Mouse (Mus musculus) megakaryocyte, embryonic 14.5 days (primary cell): ENCODE data around the gene Nup210. TPM values are rescaled to one million over a fixed set of nuclear protein-coding genes. Genes with fewer than 3 reads are reported as not detected.
"Not testable (repeated sequence)": the region's sequence is repeated elsewhere in the genome, so short reads cannot be mapped to it uniquely, and the experiment has no call there.

Experiments used
- H3K27me3 ChIP-seq: replicated peaks from 2 replicates; pipeline ENCODE3; 2012; ENCODE audit warnings: inconsistent platforms
- H3K36me3 ChIP-seq: replicated peaks from 2 replicates; pipeline ENCODE3; 2012; ENCODE audit warnings: low read length, inconsistent platforms, mixed read lengths
- H3K4me1 ChIP-seq: 2 replicates; pipeline ENCODE4 v1.6.1; 2012; ENCODE audit warnings: inconsistent platforms
- H3K4me3 ChIP-seq: replicated peaks from 2 replicates; pipeline ENCODE3; 2012; ENCODE audit warnings: moderate library complexity, mild to moderate bottlenecking, inconsistent platforms
- H3K9me3 ChIP-seq: 2 replicates; pipeline ENCODE4 v1.6.1; 2012; ENCODE audit warnings: inconsistent platforms
- FLI1 ChIP-seq: IDR thresholded peaks from 2 replicates; pipeline ENCODE4 v1.6.1; 2012; ENCODE audit warnings: low read length, inconsistent platforms, mixed read lengths
- GATA1 ChIP-seq: IDR thresholded peaks from 3 replicates; pipeline ENCODE4 v1.6.1; 2012; ENCODE audit warnings: mixed read lengths, low read length, inconsistent platforms, borderline replicate concordance
- polyA plus RNA-seq: library from polyadenylated mRNA; stranded (reverse); fragments of >175 nt; gene quantifications from 2 replicates; pipeline ENCODE4 v1.2.3, GENCODE M21; 2012; ENCODE audit warnings: low replicate concordance; ENCODE audit not compliant: insufficient read depth

Gene Nup210
- polyA plus RNA-seq, 1 experiment: 30.7 TPM

DNA sequence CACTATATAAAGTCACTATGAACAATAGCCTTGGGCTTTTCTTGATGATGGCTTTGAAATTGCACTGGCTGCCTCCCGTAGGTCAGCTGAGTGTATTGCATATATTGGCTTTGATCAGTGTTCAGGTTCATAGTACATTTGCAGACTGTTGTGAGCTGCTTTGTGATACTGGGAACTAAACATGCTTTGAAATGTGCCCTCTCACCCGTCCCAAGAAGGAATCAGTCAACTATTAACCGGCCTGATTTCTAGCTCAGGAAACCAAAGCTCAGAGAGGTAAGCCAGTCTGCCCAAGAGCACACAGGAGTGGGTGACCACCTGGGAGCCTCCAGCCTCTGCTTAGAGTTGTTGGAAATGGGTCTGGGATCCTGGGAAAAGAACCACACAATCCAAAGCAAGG is 28.4 kb upstream of the Nup210 start:
- peaks cover 59% of the 10 kb centered on the region for H3K27me3 ChIP-seq
- no peaks in the 10 kb centered on the region for H3K36me3 ChIP-seq
- TF ChIP-seq GATA1 (no peak), FLI1 (no peak)
- 0 out of 2 replicates have a peak, but pooled peaks cover 4% of the 10 kb centered on the region for H3K9me3 ChIP-seq
- H3K4me3 ChIP-seq: no peak overlapping the region
- no peaks in the 10 kb centered on the region for H3K4me1 ChIP-seq

- TF ChIP-seq GATA1 (no peak), FLI1 (no peak)
- no peaks in the 10 kb centered on the region for H3K9me3 ChIP-seq
- H3K4me3 ChIP-seq: no peak overlapping the region
- H3K27me3 ChIP-seq: peaks cover 54% of the 10 kb centered on the region
- peaks cover 5% of the 10 kb centered on the region for H3K4me1 ChIP-seq
- no peaks in the 10 kb centered on the region for H3K36me3 ChIP-seq
Measured at GRCm38 (mm10) chr6:91139846-91140245, 23.2 kb upstream of the Nup210 start.

GRCm38 (mm10) chr6:91137343-91137956 is 20.8 kb upstream of the Nup210 start:
- Histone ChIP-seq H3K9me3 (no peaks in the 10 kb centered on the region), H3K36me3 (no peaks in the 10 kb centered on the region), H3K4me1 (peaks cover 5% of the 10 kb centered on the region), H3K27me3 (peaks cover 44% of the 10 kb centered on the region), H3K4me3 (no peak overlapping the region)
- no peak for TF ChIP-seq FLI1
- TF ChIP-seq GATA1: no peak

GRCm38 (mm10) chr6:91130856-91131255 is 14.2 kb upstream of the Nup210 start:
- no peaks in the 10 kb centered on the region for H3K36me3 ChIP-seq
- no peak overlapping the region for H3K4me3 ChIP-seq
- TF ChIP-seq GATA1 (no peak), FLI1 (no peak)
- peaks cover 52% of the 10 kb centered on the region for H3K27me3 ChIP-seq
- H3K9me3 ChIP-seq: peaks cover 4% of the 10 kb centered on the region
- peaks cover 14% of the 10 kb centered on the region for H3K4me1 ChIP-seq

- Histone ChIP-seq H3K36me3 (no peaks in the 10 kb centered on the region), H3K4me1 (peaks cover 20% of the 10 kb centered on the region), H3K27me3 (peaks cover 59% of the 10 kb centered on the region), H3K4me3 (no peak overlapping the region), H3K9me3 (peaks cover 4% of the 10 kb centered on the region)
- TF ChIP-seq GATA1 (no peak), FLI1 (no peak)
Measured at GRCm38 (mm10) chr6:91128996-91129395, 12.4 kb upstream of the Nup210 start.

- H3K27me3 ChIP-seq: peaks cover 38% of the 10 kb centered on the region
- peaks cover 22% of the 10 kb centered on the region for H3K4me1 ChIP-seq
- no peaks in the 10 kb centered on the region for H3K36me3 ChIP-seq
- peaks cover 17% of the 10 kb centered on the region for H3K9me3 ChIP-seq
- TF ChIP-seq GATA1: no peak
- TF ChIP-seq FLI1: no peak
- no peak overlapping the region for H3K4me3 ChIP-seq
Measured at GRCm38 (mm10) chr6:91125228-91125585, 8.6 kb upstream of the Nup210 start.

- Histone ChIP-seq H3K27me3 (peaks cover 36% of the 10 kb centered on the region), H3K4me3 (peak overlapping the region; percentile 5), H3K36me3 (no peaks in the 10 kb centered on the region), H3K9me3 (peaks cover 17% of the 10 kb centered on the region), H3K4me1 (peaks cover 22% of the 10 kb centered on the region)
- TF ChIP-seq FLI1 (no peak), GATA1 (no peak)
Measured at GRCm38 (mm10) chr6:91124286-91125227, 7.9 kb upstream of the Nup210 start.

DNA sequence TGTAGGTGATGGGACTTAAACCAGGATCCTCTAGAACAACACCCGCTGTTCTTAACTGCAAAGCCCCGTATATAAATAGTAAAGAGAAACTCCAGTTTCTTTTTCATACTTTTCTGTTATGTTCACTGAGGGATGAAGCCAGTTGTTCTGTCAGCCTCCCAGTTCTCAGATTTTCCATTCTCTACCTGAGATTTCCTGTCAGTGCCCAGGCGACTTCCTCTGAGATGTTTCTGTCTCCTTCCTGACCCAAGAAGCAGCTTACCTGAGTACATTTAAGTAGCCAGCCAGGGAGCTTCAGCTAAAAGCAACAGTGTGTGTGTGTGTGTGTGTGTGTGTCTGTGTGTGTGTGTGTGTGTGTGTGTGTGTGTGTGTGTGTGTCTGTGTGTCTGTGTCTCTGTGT is 6.8 kb upstream of the Nup210 start:
- no peak for TF ChIP-seq GATA1
- no peak for TF ChIP-seq FLI1
- peaks cover 31% of the 10 kb centered on the region for H3K27me3 ChIP-seq
- no peak overlapping the region for H3K4me3 ChIP-seq
- peaks cover 16% of the 10 kb centered on the region for H3K4me1 ChIP-seq
- H3K9me3 ChIP-seq: peaks cover 12% of the 10 kb centered on the region
- no peaks in the 10 kb centered on the region for H3K36me3 ChIP-seq

DNA sequence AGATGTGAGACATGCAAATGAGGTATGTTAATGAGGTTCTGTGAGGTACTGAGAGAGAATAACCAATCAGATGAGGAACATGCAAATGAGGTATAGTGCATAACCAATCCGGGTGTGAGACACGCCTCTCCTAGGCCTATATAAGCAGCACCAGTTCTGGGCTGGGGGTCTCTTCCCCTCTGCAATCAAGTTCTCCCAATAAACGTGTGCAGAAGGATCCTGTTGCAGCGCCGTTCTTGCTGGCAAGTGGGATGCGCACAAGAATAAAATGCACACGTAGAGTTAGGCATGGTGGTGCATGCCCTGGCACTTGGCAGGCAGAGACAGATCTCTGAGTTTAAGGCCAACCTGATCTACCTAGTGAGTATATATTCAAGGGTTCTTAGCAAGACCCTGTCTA is 4.5 kb upstream of the Nup210 start:
- not testable (repeated sequence) for H3K36me3 ChIP-seq, H3K4me3 ChIP-seq
- H3K9me3 ChIP-seq: peaks cover 12% of the 10 kb centered on the region
- H3K4me1 ChIP-seq: peaks cover 23% of the 10 kb centered on the region
- H3K27me3 ChIP-seq: peaks cover 17% of the 10 kb centered on the region

DNA sequence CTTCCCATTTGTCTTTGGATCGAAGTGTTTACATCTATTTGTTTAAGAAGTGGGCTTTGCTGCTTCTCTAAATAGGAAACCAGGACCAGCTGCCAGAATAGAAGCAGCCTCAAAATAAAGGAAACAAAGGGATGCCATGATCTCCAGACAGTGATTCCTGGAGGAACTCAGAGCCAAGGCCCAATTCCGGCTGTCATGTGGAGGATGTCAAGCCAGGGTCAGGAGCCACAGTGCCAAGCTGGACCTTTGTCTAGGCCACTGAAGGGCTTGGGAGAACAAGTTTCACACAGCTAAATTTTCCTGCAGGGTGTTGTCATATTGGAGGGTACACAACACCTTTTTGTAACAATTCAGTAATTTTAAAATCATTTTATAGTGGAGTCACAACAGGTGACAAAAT is 3.6 kb upstream of the Nup210 start:
- H3K4me1 ChIP-seq: peaks cover 32% of the 10 kb centered on the region
- H3K4me3 ChIP-seq: no peak overlapping the region
- no peak for TF ChIP-seq FLI1
- no peak for TF ChIP-seq GATA1

More for the DNA sequence above, 3.6 kb upstream of the Nup210 start:
- peaks cover 12% of the 10 kb centered on the region for H3K9me3 ChIP-seq
- peaks cover 13% of the 10 kb centered on the region for H3K27me3 ChIP-seq
- H3K36me3 ChIP-seq: no peaks in the 10 kb centered on the region
